ENCODE assay signal across 8 mouse cellular contexts in genomic region chr16:92340612-92341511, GRCm38 (mm10). TPM values are rescaled to one million over a fixed set of nuclear protein-coding genes. Genes with fewer than 3 reads are reported as not detected.
DNase-seq lines count a peak whose midpoint lies in the region; ATAC-seq lines count a peak whose summit lies in the region.

No protein-coding gene starts in this region.

- no peaks in the 10 kb centered on the region for H3K9me3 ChIP-seq in hindbrain, embryonic 15.5 days

- H3K27me3 ChIP-seq in hindbrain, embryonic 15.5 days, result no peaks in the 10 kb centered on the region

- H3K4me3 ChIP-seq in hindbrain, embryonic 15.5 days, result peak overlapping the region; percentile 29

- peaks cover 16% of the 10 kb centered on the region for H3K4me1 ChIP-seq in hindbrain, embryonic 15.5 days (replicated peaks)

- peak; percentile 78 for ATAC-seq in frontal cortex, adult (ENCODE audit: low TSS enrichment)
- ATAC-seq in hindbrain, embryonic 15.5 days (ENCODE audit: low FRiP score, low read depth), result peak; percentile 72
- ATAC-seq in megakaryocyte, adult 5-6 weeks (ENCODE audit: poor library complexity, severe bottlenecking), result peak; percentile 66

- peak overlapping the region; percentile 40 for H3K9ac ChIP-seq in hindbrain, embryonic 15.5 days

- H3K27ac ChIP-seq in hindbrain, embryonic 15.5 days (replicated peaks), result 0 out of 2 replicates have a peak overlapping the region, but pooled peaks have one; percentile 27

- 28% methylated on average over 27 of the region's 27 CpGs for WGBS in hindbrain, embryonic 15.5 days

- no peaks in the 10 kb centered on the region for H3K36me3 ChIP-seq in hindbrain, embryonic 15.5 days

- DNase-seq in T-cell, adult 2 months (ENCODE audit: low spot score), result peak; percentile 20
- peak; percentile 76 for DNase-seq in cerebellum, adult 9-10 months
- peak; percentile 59 to 64 for DNase-seq in layer of hippocampus, postnatal 36 days
- peak; percentile 74 for DNase-seq in right cerebral cortex, adult 18-20 months
- DNase-seq in yolk sac, embryonic 10.5 days (ENCODE audit: low spot score), result peak; percentile 74

- peak overlapping the region; percentile 57 for H3K4me2 ChIP-seq in hindbrain, embryonic 15.5 days

RNA-seq across cellular contexts. Expression of gene Kcne1, which starts 18.4 kb away (rescaled TPM):
- polyA plus RNA-seq in hindbrain, embryonic 15.5 days (2015; fragmentation: Nextera tagmentation; extraction: Ambion mirVana), result 0.27 TPM in 1 of 2 replicates, not detected in the other
- not detected for total RNA-seq in layer of hippocampus, postnatal 36 days (2021)
- not detected in 2 replicates for total RNA-seq in megakaryocyte, adult 5-6 weeks (2015)
- total RNA-seq in megakaryocyte, adult 5-6 weeks (2017), result not detected in 2 replicates

RNA-seq across cellular contexts. Expression of gene Fam243, which starts 19.6 kb away (rescaled TPM):
- 0.08 TPM in 1 of 2 replicates, not detected in the other for polyA plus RNA-seq in hindbrain, embryonic 15.5 days (2015; fragmentation: Nextera tagmentation; extraction: Ambion mirVana)
- total RNA-seq in layer of hippocampus, postnatal 36 days (2021), result not detected
- total RNA-seq in megakaryocyte, adult 5-6 weeks (2015), result not detected in 2 replicates
- total RNA-seq in megakaryocyte, adult 5-6 weeks (2017), result not detected in 2 replicates

RNA-seq across cellular contexts. Expression of gene Smim11, which starts 39.8 kb away (rescaled TPM):
- polyA plus RNA-seq in hindbrain, embryonic 15.5 days (2015; fragmentation: Nextera tagmentation; extraction: Ambion mirVana), result 59.3 and 71.4 TPM in 2 replicates
- 10 to 100 TPM; 20.2 to 21.4 TPM for total RNA-seq in layer of hippocampus, postnatal 36 days (2021)
- 68.8 and 83.8 TPM in 2 replicates for total RNA-seq in megakaryocyte, adult 5-6 weeks (2015)
- 122 and 134 TPM in 2 replicates for total RNA-seq in megakaryocyte, adult 5-6 weeks (2017)

RNA-seq across cellular contexts. Expression of gene Kcne2, which starts 48.7 kb away (rescaled TPM):
- polyA plus RNA-seq in hindbrain, embryonic 15.5 days (2015; fragmentation: Nextera tagmentation; extraction: Ambion mirVana), result 23.0 and 31.7 TPM in 2 replicates
- total RNA-seq in layer of hippocampus, postnatal 36 days (2021), result 1 to 10 TPM in 1 of 2 experiments, not detected in 1; 1.3 TPM
- total RNA-seq in megakaryocyte, adult 5-6 weeks (2015), result not detected in 2 replicates
- not detected in 2 replicates for total RNA-seq in megakaryocyte, adult 5-6 weeks (2017)

Comparison
In these comparisons a context has a peak if more than half of its experiments do, and no peak if none do; other contexts are left out.
1. Peak in every context shown above with its lines: DNase-seq, ATAC-seq, H3K4me3 ChIP-seq and H3K27ac ChIP-seq.
2. DNase-seq: peak in every context shown above with its lines; median percentile 76 in cerebellum, adult 9-10 months; 74 in right cerebral cortex, adult 18-20 months; 74 in yolk sac, embryonic 10.5 days; 62 in layer of hippocampus, postnatal 36 days; 20 in T-cell, adult 2 months.